Mouse (Mus musculus) forebrain, embryonic 14.5 days (tissue): ENCODE results near the gene Phldb3. TPM values are rescaled to one million over a fixed set of nuclear protein-coding genes. Genes with fewer than 3 reads are reported as not detected.

ENCODE experiments used
- ATAC-seq: fragments of 200-750 bp; cut with Nextera tagmentation; 2 replicates; pipeline ENCODE4 v1.8.0; 2017; ENCODE audit warnings: mild to moderate bottlenecking, moderate library complexity
- DNase-seq: peaks from one replicate; pipeline ENCODE4 v3.0.0-alpha.2; 2015; ENCODE audit warnings: low spot score
- H3K27ac ChIP-seq: fragments of 300-500 bp; sonication (generic); 2 replicates; pipeline ENCODE4 v1.5.1; 2014; ENCODE audit warnings: low read depth, mild to moderate bottlenecking, control low read depth, low read length, moderate library complexity
- H3K27me3 ChIP-seq: fragments of 300-500 bp; sonication (generic); replicated peaks from 2 replicates; pipeline ENCODE4 v1.6.1; 2014; ENCODE audit warnings: low read length, control low read depth, mixed read lengths; ENCODE audit not compliant: control insufficient read depth, insufficient read depth
- H3K36me3 ChIP-seq: fragments of 300-500 bp; sonication (generic); 2 replicates; pipeline ENCODE4 v1.6.1; 2014; ENCODE audit warnings: low read length, control low read depth; ENCODE audit not compliant: control insufficient read depth, insufficient read depth
- H3K4me1 ChIP-seq: fragments of 300-500 bp; sonication (generic); 2 replicates; pipeline ENCODE4 v1.6.1; 2014; ENCODE audit warnings: antibody characterized with exemption, low read length, control low read depth; ENCODE audit not compliant: control insufficient read depth, insufficient read depth
- H3K4me2 ChIP-seq: fragments of 300-500 bp; sonication (generic); 2 replicates; pipeline ENCODE4 v1.6.1; 2014; ENCODE audit warnings: mild to moderate bottlenecking, control low read depth, low read length
- H3K4me3 ChIP-seq: fragments of 300-500 bp; sonication (generic); 2 replicates; pipeline ENCODE4 v1.5.1; 2014; ENCODE audit warnings: low read depth, low read length, control low read depth
- H3K9ac ChIP-seq: fragments of 300-500 bp; sonication (generic); 2 replicates; pipeline ENCODE4 v1.6.1; 2014; ENCODE audit warnings: mild to moderate bottlenecking, low read length, control low read depth, moderate library complexity
- H3K9me3 ChIP-seq: fragments of 300-500 bp; sonication (generic); replicated peaks from 2 replicates; pipeline ENCODE4 v1.6.1; 2016; ENCODE audit warnings: low read length, control low read depth, mixed read lengths; ENCODE audit not compliant: control insufficient read depth
- WGBS: fragments of 180-500 bp; shearing (Covaris S2); extraction: QIAGEN DNeasy Blood & Tissue Kit; methylation state at CpG from one replicate; pipeline ENCODE4 v1.1.7; 2014; 5-methylcytosine and 5-hydroxymethylcytosine counted together
- polyA plus RNA-seq: library from polyadenylated mRNA; unstranded; fragments of >200 nt; fragmentation: Nextera tagmentation; extraction: Ambion mirVana; gene quantifications from 2 replicates; pipeline ENCODE4 v1.2.1, GENCODE M21; 2014

The Phldb3 gene
- polyA plus RNA-seq, 1 experiment from 2014 or later, result not detected

- peak overlapping the region; percentile 37 for H3K4me2 ChIP-seq
- peak; percentile 98 for DNase-seq
- H3K4me3 ChIP-seq, result peak overlapping the region; percentile 3; the same call in 1 of the 2 replicates
- H3K27me3 ChIP-seq, result no peaks in the 10 kb centered on the region
- no peaks in the 10 kb centered on the region for H3K9me3 ChIP-seq
- ATAC-seq, result peak; percentile 96
- WGBS, result 6% methylated on average over 13 of the region's 13 CpGs
- H3K27ac ChIP-seq, result no peak overlapping the region
- H3K4me1 ChIP-seq, result no peaks in the 10 kb centered on the region
- no peaks in the 10 kb centered on the region for H3K36me3 ChIP-seq
- peak overlapping the region; percentile 45; the same call in 1 of the 2 replicates for H3K9ac ChIP-seq
These were observed 9.5 kb upstream of the Phldb3 start for GRCm38 (mm10) chr7:24600941-24601597.

- Histone ChIP-seq H3K4me3 (no peak overlapping the region), H3K4me2 (no peak overlapping the region), H3K9me3 (no peaks in the 10 kb centered on the region), H3K4me1 (peaks cover 3% of the 10 kb centered on the region; the same call in 1 of the 2 replicates), H3K36me3 (no peaks in the 10 kb centered on the region), H3K9ac (no peak overlapping the region), H3K27ac (no peak overlapping the region), H3K27me3 (peaks cover 12% of the 10 kb centered on the region)
- DNase-seq (no peak), ATAC-seq (no peak)
- 84% methylated on average over 7 of the region's 7 CpGs for WGBS
These were observed 5.0 kb upstream of the Phldb3 start for GRCm38 (mm10) chr7:24605561-24605960.

GRCm38 (mm10) chr7:24606046-24606445 lies 4.5 kb upstream of the Phldb3 start:
- no peaks in the 10 kb centered on the region for H3K36me3 ChIP-seq
- no peaks in the 10 kb centered on the region for H3K9me3 ChIP-seq
- H3K27me3 ChIP-seq, result peaks cover 17% of the 10 kb centered on the region
- no peak overlapping the region for H3K4me3 ChIP-seq
- H3K4me2 ChIP-seq, result no peak overlapping the region
- peaks cover 6% of the 10 kb centered on the region; the same call in 1 of the 2 replicates for H3K4me1 ChIP-seq
- no peak for DNase-seq
- no peak overlapping the region for H3K27ac ChIP-seq
- no peak for ATAC-seq
- no peak overlapping the region for H3K9ac ChIP-seq
- 84% methylated on average over 7 of the region's 7 CpGs for WGBS

- ATAC-seq (peak; percentile 91), DNase-seq (peak; percentile 80)
- H3K4me3 ChIP-seq, result no peak overlapping the region
- WGBS, result 59% methylated on average over 6 of the region's 6 CpGs
- no peaks in the 10 kb centered on the region for H3K9me3 ChIP-seq
- H3K36me3 ChIP-seq, result no peaks in the 10 kb centered on the region
- H3K4me1 ChIP-seq, result peaks cover 10% of the 10 kb centered on the region; the same call in 1 of the 2 replicates
- H3K9ac ChIP-seq, result no peak overlapping the region
- H3K27ac ChIP-seq, result no peak overlapping the region
- no peak overlapping the region for H3K4me2 ChIP-seq
- H3K27me3 ChIP-seq, result peaks cover 33% of the 10 kb centered on the region
These were observed 2.5 kb upstream of the Phldb3 start for GRCm38 (mm10) chr7:24608017-24608416.

GRCm38 (mm10) chr7:24608561-24608960 lies 2.0 kb upstream of the Phldb3 start:
- no peak overlapping the region for H3K4me3 ChIP-seq
- peaks cover 10% of the 10 kb centered on the region; the same call in 1 of the 2 replicates for H3K4me1 ChIP-seq
- peaks cover 38% of the 10 kb centered on the region for H3K27me3 ChIP-seq
- no peaks in the 10 kb centered on the region for H3K36me3 ChIP-seq
- WGBS, result 71% methylated on average over 8 of the region's 8 CpGs
- DNase-seq (no peak), ATAC-seq (no peak)
- H3K4me2 ChIP-seq, result no peak overlapping the region
- no peaks in the 10 kb centered on the region for H3K9me3 ChIP-seq
- no peak overlapping the region for H3K27ac ChIP-seq
- H3K9ac ChIP-seq, result no peak overlapping the region

- ATAC-seq (peak; percentile 45), DNase-seq (peak; percentile 59)
- H3K36me3 ChIP-seq, result no peaks in the 10 kb centered on the region
- peak overlapping the region; percentile 48 for H3K4me2 ChIP-seq
- peak overlapping the region; percentile 35; the same call in 1 of the 2 replicates for H3K9ac ChIP-seq
- H3K4me1 ChIP-seq, result peaks cover 10% of the 10 kb centered on the region; the same call in 1 of the 2 replicates
- H3K27me3 ChIP-seq, result peaks cover 39% of the 10 kb centered on the region
- peak overlapping the region; percentile 29 for H3K4me3 ChIP-seq
- H3K27ac ChIP-seq, result no peak overlapping the region
- under 1% methylated on average over 36 of the region's 36 CpGs for WGBS
- no peaks in the 10 kb centered on the region for H3K9me3 ChIP-seq
These were observed 424 bp downstream of the Phldb3 start for GRCm38 (mm10) chr7:24610879-24611494.

DNA sequence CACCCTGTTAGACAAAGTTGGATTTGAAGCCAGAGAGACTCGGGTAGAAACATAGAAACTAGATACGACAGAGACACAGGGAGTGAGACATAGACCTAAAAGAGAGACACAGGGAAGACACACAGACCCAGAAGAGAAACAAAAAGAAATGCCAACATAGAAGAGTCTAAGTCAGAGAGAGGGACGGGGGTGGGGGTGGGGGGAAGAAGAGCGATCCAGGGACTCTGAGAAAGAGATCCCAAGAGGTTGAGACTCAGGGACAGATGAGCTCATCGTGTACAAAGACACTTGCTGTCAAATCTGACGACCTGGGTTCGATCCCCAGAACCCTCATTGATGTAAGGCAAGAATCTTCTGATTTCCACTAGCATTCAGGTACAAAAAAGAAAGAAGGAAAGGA lies 1.1 kb downstream of the Phldb3 start:
- no peaks in the 10 kb centered on the region for H3K9me3 ChIP-seq
- H3K9ac ChIP-seq, result no peak overlapping the region
- DNase-seq (no peak), ATAC-seq (no peak)
- peaks cover 10% of the 10 kb centered on the region; the same call in 1 of the 2 replicates for H3K4me1 ChIP-seq
- H3K4me2 ChIP-seq, result peak overlapping the region; percentile 48
- no peak overlapping the region for H3K27ac ChIP-seq
- peaks cover 39% of the 10 kb centered on the region for H3K27me3 ChIP-seq
- H3K4me3 ChIP-seq, result no peak overlapping the region
- H3K36me3 ChIP-seq, result no peaks in the 10 kb centered on the region
- WGBS, result 16% methylated on average over 7 of the region's 7 CpGs

GRCm38 (mm10) chr7:24612308-24612910 lies 1.8 kb downstream of the Phldb3 start:
- no peak overlapping the region for H3K4me3 ChIP-seq
- no peaks in the 10 kb centered on the region for H3K36me3 ChIP-seq
- DNase-seq (no peak), ATAC-seq (no peak)
- H3K27me3 ChIP-seq, result peaks cover 39% of the 10 kb centered on the region
- H3K27ac ChIP-seq, result no peak overlapping the region
- WGBS, result 3% methylated on average over 27 of the region's 27 CpGs
- peaks cover 10% of the 10 kb centered on the region; the same call in 1 of the 2 replicates for H3K4me1 ChIP-seq
- H3K9me3 ChIP-seq, result no peaks in the 10 kb centered on the region
- 0 out of 2 replicates have a peak overlapping the region, but pooled peaks have one; percentile 3 for H3K4me2 ChIP-seq
- no peak overlapping the region for H3K9ac ChIP-seq
